Mouse (Mus musculus): ENCODE measurements at regions not wholly inside any gene's neighbourhood (a gene's known extent, or its start where the extent isn't known, plus 50 kb on each side); places are given as distances from the start of the nearest gene placed in this dataset.

GRCm38 (mm10) chr5:126335091-126335490 lies 803.5 kb downstream of the Tmem132b start:
- no peak for DNase-seq (ENCODE audit: low spot score in 2 of 2)

- no peak for DNase-seq (ENCODE audit: low spot score in 2 of 2)
Measured at GRCm38 (mm10) chr5:126335553-126336520, 804.3 kb downstream of the Tmem132b start.

GRCm38 (mm10) chr5:126337884-126338283 lies 806.3 kb downstream of the Tmem132b start:
- DNase-seq (ENCODE audit: low spot score in 2 of 2), result no peak

GRCm38 (mm10) chr5:126343570-126343969 lies 812.0 kb downstream of the Tmem132b start:
- DNase-seq (ENCODE audit: low spot score in 2 of 2), result no peak

GRCm38 (mm10) chr5:126350936-126351335 lies 819.4 kb downstream of the Tmem132b start:
- no peak for DNase-seq (ENCODE audit: low spot score in 2 of 2)

GRCm38 (mm10) chr5:126369436-126369835 lies 837.9 kb downstream of the Tmem132b start:
- DNase-seq (ENCODE audit: low spot score in 2 of 2), result no peak

GRCm38 (mm10) chr5:126392306-126392705 lies 849.3 kb upstream of the Tmem132c start:
- DNase-seq (ENCODE audit: low spot score in 2 of 2), result no peak

- DNase-seq (ENCODE audit: low spot score in 2 of 2), result peak; percentile 49 to 59
Measured at GRCm38 (mm10) chr5:126395331-126395730, 846.3 kb upstream of the Tmem132c start.

- no peak for DNase-seq (ENCODE audit: low spot score in 2 of 2)
Measured at GRCm38 (mm10) chr5:126431748-126432147, 809.9 kb upstream of the Tmem132c start.

GRCm38 (mm10) chr5:126438696-126439095 lies 802.9 kb upstream of the Tmem132c start:
- DNase-seq (ENCODE audit: low spot score in 2 of 2), result peak; percentile 13 to 50

- peak; percentile 10 to 47 for DNase-seq (ENCODE audit: low spot score in 2 of 2)
Measured at GRCm38 (mm10) chr5:126440516-126440915, 801.1 kb upstream of the Tmem132c start.

- DNase-seq (ENCODE audit: low spot score in 2 of 2), result no peak
Measured at GRCm38 (mm10) chr5:126475761-126476160, 765.8 kb upstream of the Tmem132c start.

- DNase-seq (ENCODE audit: low spot score in 2 of 2), result no peak
Measured at GRCm38 (mm10) chr5:126522076-126522475, 719.5 kb upstream of the Tmem132c start.

GRCm38 (mm10) chr5:126525863-126526262 lies 715.7 kb upstream of the Tmem132c start:
- peak; percentile 44 to 46 for DNase-seq (ENCODE audit: low spot score in 2 of 2)

- no peak for DNase-seq (ENCODE audit: low spot score in 2 of 2)
Measured at GRCm38 (mm10) chr5:126530806-126531527, 710.6 kb upstream of the Tmem132c start.

- DNase-seq (ENCODE audit: low spot score in 2 of 2), result no peak
Measured at GRCm38 (mm10) chr5:126531528-126531894, 710.1 kb upstream of the Tmem132c start.

GRCm38 (mm10) chr5:126531975-126532374 lies 709.6 kb upstream of the Tmem132c start:
- no peak for DNase-seq (ENCODE audit: low spot score in 2 of 2)

GRCm38 (mm10) chr5:126538072-126538471 lies 703.5 kb upstream of the Tmem132c start:
- DNase-seq (ENCODE audit: low spot score in 2 of 2), result no peak

- peak; percentile 22 to 34 for DNase-seq (ENCODE audit: low spot score in 2 of 2)
Measured at GRCm38 (mm10) chr5:126544261-126544976, 697.2 kb upstream of the Tmem132c start.

- DNase-seq (ENCODE audit: low spot score in 2 of 2), result no peak
Measured at GRCm38 (mm10) chr5:126547841-126548240, 693.8 kb upstream of the Tmem132c start.

- no peak for DNase-seq (ENCODE audit: low spot score in 2 of 2)
Measured at GRCm38 (mm10) chr5:126551676-126552075, 689.9 kb upstream of the Tmem132c start.

GRCm38 (mm10) chr5:126559011-126559410 lies 682.6 kb upstream of the Tmem132c start:
- DNase-seq (ENCODE audit: low spot score in 2 of 2), result no peak

Data from right cerebral cortex, adult 2 months (tissue).